Mouse (Mus musculus): Measurements from ENCODE around the gene Cacng1. TPM values are rescaled to one million over a fixed set of nuclear protein-coding genes. Genes with fewer than 3 reads are reported as not detected.

Cacng1 gene
- polyA plus RNA-seq, 1 experiment from 2014 or later, result 1.8 TPM

DNA sequence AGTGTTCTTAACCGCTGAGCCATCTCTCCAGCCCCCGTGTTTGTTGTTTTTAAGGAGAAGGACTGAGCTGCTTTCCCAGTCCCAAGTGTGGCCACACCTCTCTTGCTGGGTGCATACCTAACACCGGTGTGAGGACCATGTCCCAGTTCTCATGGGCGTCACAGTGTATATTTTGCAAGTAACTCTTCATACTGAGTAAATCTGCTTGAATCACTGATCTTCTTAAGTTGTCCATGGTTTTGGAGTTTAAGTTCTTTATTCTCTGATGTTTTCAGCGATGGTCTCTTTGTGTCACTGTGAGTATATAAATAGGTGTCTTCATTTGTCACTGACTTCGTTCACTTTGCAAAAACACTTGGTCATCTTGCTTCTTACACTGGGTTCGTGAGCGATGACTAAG is 41.7 kb downstream of the Cacng1 start:
- Histone ChIP-seq H3K27me3 (ENCODE audit: control insufficient read depth, insufficient read depth, low read length) (no peaks in the 10 kb centered on the region), H3K9ac (ENCODE audit: low read length) (no peak overlapping the region), H3K4me1 (ENCODE audit: control insufficient read depth, insufficient read depth, low read length) (no peaks in the 10 kb centered on the region; the same call in 1 of the 2 replicates), H3K9me3 (ENCODE audit: control insufficient read depth, low read length) (no peaks in the 10 kb centered on the region), H3K4me3 (ENCODE audit: low read depth, low read length) (no peak overlapping the region), H3K27ac (ENCODE audit: low read depth, low read length) (no peak overlapping the region), H3K36me3 (ENCODE audit: control insufficient read depth, insufficient read depth, low read length) (peaks cover 13% of the 10 kb centered on the region), H3K4me2 (ENCODE audit: low read depth) (no peak overlapping the region)
- 91% methylated on average over 8 of the region's 8 CpGs for WGBS
- no peak for ATAC-seq (ENCODE audit: insufficient read depth, low FRiP score, low TSS enrichment)
- DNase-seq (ENCODE audit: low spot score), result no peak

DNA sequence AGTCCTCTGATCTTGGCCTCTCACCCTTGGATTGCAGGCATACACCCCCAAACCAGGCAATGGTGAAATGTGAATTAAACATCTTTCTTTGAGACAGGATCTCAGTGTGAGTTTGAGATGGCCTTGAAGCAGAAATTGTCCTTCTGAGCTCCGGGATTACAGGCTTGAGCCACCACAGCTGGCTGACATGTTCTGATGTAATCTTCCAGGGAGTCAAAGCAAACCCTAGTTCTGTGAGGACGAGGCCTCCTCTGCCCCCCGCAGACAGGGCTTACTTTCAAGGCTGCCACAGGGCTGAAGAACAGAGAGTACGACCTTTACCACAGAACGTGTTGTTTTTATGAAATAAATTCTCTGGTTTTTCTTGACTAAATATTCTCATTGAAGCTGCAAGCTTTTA is 42.3 kb downstream of the Cacng1 start:
- Histone ChIP-seq H3K4me1 (ENCODE audit: control insufficient read depth, insufficient read depth, low read length) (no peaks in the 10 kb centered on the region; the same call in 1 of the 2 replicates), H3K4me3 (ENCODE audit: low read depth, low read length) (no peak overlapping the region), H3K36me3 (ENCODE audit: control insufficient read depth, insufficient read depth, low read length) (peaks cover 13% of the 10 kb centered on the region), H3K27me3 (ENCODE audit: control insufficient read depth, insufficient read depth, low read length) (no peaks in the 10 kb centered on the region), H3K27ac (ENCODE audit: low read depth, low read length) (no peak overlapping the region), H3K9ac (ENCODE audit: low read length) (no peak overlapping the region), H3K9me3 (ENCODE audit: control insufficient read depth, low read length) (no peaks in the 10 kb centered on the region), H3K4me2 (ENCODE audit: low read depth) (no peak overlapping the region)
- DNase-seq (ENCODE audit: low spot score), result no peak
- WGBS, result 87% methylated on average over 5 of the region's 5 CpGs
- no peak for ATAC-seq (ENCODE audit: insufficient read depth, low FRiP score, low TSS enrichment)

DNA sequence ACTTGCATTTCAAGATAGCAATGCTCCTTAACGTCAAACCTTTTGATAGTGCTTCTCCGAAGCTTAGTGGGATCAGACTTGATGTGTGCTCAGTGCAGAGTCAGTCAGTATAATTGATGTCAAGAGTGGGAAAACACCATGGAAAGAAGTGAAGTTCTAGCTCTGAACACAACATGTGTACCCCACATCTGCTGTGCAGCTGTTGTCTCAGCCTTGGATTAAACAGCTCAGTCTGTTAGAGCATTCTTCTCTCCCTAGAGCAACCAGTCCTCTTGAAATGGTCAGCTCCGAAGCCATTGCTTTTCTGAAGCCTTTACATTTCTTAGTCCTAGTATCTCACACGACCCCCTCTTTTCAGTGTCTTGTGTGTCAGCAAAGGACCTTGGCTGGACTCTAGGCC is 47.3 kb downstream of the Cacng1 start:
- H3K4me3 ChIP-seq (ENCODE audit: low read depth, low read length), result no peak overlapping the region
- ATAC-seq (ENCODE audit: insufficient read depth, low FRiP score, low TSS enrichment) (no peak), DNase-seq (ENCODE audit: low spot score) (no peak)
- H3K9me3 ChIP-seq (ENCODE audit: control insufficient read depth, low read length), result no peaks in the 10 kb centered on the region
- no peaks in the 10 kb centered on the region for H3K27me3 ChIP-seq (ENCODE audit: control insufficient read depth, insufficient read depth, low read length)
- no peak overlapping the region for H3K9ac ChIP-seq (ENCODE audit: low read length)
- H3K4me2 ChIP-seq (ENCODE audit: low read depth), result no peak overlapping the region
- H3K4me1 ChIP-seq (ENCODE audit: control insufficient read depth, insufficient read depth, low read length), result no peaks in the 10 kb centered on the region
- H3K36me3 ChIP-seq (ENCODE audit: control insufficient read depth, insufficient read depth, low read length), result peaks cover 13% of the 10 kb centered on the region
- 80% methylated on average over 4 of the region's 4 CpGs for WGBS
- no peak overlapping the region for H3K27ac ChIP-seq (ENCODE audit: low read depth, low read length)

DNA sequence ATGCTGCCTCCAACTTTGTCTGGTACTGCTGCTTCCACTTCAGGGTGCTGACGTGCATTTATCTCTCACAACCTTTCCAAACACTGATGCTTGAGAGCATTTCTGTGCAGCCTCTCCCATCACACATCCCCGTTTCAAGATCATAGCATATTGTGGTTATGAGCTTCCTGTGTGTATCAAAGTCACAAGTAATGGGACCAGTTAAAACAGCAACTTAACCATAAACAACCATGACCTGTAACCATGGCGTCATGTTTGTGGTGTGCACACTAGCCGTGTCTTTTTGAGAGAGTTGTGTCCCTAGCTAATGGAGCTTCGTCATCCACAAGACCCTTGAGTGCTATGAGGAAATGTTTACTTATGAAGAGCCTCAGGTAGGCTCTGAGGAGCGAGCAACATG is 48.1 kb downstream of the Cacng1 start:
- Histone ChIP-seq H3K27me3 (ENCODE audit: control insufficient read depth, insufficient read depth, low read length) (no peaks in the 10 kb centered on the region), H3K9ac (ENCODE audit: low read length) (no peak overlapping the region), H3K4me1 (ENCODE audit: control insufficient read depth, insufficient read depth, low read length) (no peaks in the 10 kb centered on the region), H3K27ac (ENCODE audit: low read depth, low read length) (no peak overlapping the region), H3K4me2 (ENCODE audit: low read depth) (no peak overlapping the region), H3K9me3 (ENCODE audit: control insufficient read depth, low read length) (no peaks in the 10 kb centered on the region), H3K36me3 (ENCODE audit: control insufficient read depth, insufficient read depth, low read length) (peaks cover 13% of the 10 kb centered on the region), H3K4me3 (ENCODE audit: low read depth, low read length) (no peak overlapping the region)
- ATAC-seq (ENCODE audit: insufficient read depth, low FRiP score, low TSS enrichment) (no peak), DNase-seq (ENCODE audit: low spot score) (no peak)
- WGBS, result 90% methylated on average over 6 of the region's 6 CpGs

DNA sequence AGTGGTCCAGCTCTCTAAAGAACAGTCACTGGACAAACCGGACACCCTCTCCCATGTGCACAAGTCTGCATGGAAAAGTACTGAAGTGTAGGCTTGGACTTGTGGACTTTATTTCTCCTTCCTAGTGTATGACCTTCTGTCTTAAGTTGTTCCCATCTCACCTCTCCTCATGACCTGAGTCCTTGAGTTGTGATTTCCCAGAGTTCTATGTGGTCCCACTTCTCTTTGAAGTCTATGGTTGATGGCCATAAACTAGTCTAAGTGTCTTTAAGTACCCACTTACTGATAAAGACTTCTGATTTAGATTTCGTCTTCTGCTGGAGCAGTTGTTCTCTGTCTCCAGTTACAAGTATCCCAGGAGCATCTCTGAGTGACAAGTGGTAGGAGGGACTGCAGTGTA is 48.8 kb downstream of the Cacng1 start:
- Histone ChIP-seq H3K4me1 (ENCODE audit: control insufficient read depth, insufficient read depth, low read length) (no peaks in the 10 kb centered on the region), H3K27me3 (ENCODE audit: control insufficient read depth, insufficient read depth, low read length) (no peaks in the 10 kb centered on the region), H3K4me3 (ENCODE audit: low read depth, low read length) (no peak overlapping the region), H3K4me2 (ENCODE audit: low read depth) (no peak overlapping the region), H3K27ac (ENCODE audit: low read depth, low read length) (no peak overlapping the region), H3K9ac (ENCODE audit: low read length) (no peak overlapping the region), H3K36me3 (ENCODE audit: control insufficient read depth, insufficient read depth, low read length) (peaks cover 10% of the 10 kb centered on the region), H3K9me3 (ENCODE audit: control insufficient read depth, low read length) (no peaks in the 10 kb centered on the region)
- WGBS, result 79% methylated on average over 2 of the region's 2 CpGs
- no peak for ATAC-seq (ENCODE audit: insufficient read depth, low FRiP score, low TSS enrichment)
- no peak for DNase-seq (ENCODE audit: low spot score)

DNA sequence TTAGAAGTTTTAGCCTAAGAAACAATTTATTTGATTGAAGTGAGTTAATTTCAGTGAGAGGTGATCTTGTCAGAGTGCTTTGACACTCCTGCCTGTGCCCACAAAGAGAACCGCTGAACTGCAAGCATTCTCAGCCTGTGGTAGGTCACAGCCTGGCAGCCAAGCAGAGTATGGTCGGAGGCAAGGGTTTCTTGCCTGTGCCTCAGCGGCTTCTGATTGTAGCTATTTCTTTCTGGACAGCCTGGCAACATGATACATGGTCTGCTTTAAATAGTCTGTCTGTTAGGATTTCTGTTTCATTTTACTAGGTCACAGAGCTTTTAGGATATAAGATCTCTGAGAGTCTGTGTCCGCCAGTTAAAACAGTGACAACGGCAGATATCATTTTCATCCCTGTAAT is 53.7 kb downstream of the Cacng1 start:
- Histone ChIP-seq H3K4me2 (ENCODE audit: low read depth) (no peak overlapping the region), H3K27me3 (ENCODE audit: control insufficient read depth, insufficient read depth, low read length) (no peaks in the 10 kb centered on the region), H3K9me3 (ENCODE audit: control insufficient read depth, low read length) (no peaks in the 10 kb centered on the region), H3K4me1 (ENCODE audit: control insufficient read depth, insufficient read depth, low read length) (no peaks in the 10 kb centered on the region), H3K36me3 (ENCODE audit: control insufficient read depth, insufficient read depth, low read length) (peaks cover 6% of the 10 kb centered on the region), H3K9ac (ENCODE audit: low read length) (no peak overlapping the region), H3K27ac (ENCODE audit: low read depth, low read length) (no peak overlapping the region), H3K4me3 (ENCODE audit: low read depth, low read length) (no peak overlapping the region)
- no peak for DNase-seq (ENCODE audit: low spot score)
- no peak for ATAC-seq (ENCODE audit: insufficient read depth, low FRiP score, low TSS enrichment)
- 92% methylated on average over 5 of the region's 5 CpGs for WGBS

DNA sequence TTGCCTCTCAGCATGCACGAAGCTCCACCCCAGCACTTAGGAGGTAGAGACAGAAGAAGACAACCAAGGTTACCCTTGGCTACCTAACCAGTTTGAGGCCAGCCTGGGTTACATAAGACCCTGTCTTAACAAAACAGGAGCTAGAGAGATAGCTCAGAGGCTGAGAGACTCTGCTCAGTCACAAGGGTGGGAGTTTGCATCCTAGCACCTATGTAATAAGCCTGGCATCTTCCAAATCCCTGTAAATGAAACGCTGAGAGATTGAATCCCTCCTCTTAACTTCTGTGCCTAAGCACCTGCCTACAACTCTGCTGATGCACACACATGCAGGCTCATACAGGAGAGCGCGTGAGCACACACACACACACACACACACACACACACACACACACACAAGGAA is 55.9 kb downstream of the Cacng1 start:
- H3K27ac ChIP-seq (ENCODE audit: low read depth, low read length), result no peak overlapping the region

DNA sequence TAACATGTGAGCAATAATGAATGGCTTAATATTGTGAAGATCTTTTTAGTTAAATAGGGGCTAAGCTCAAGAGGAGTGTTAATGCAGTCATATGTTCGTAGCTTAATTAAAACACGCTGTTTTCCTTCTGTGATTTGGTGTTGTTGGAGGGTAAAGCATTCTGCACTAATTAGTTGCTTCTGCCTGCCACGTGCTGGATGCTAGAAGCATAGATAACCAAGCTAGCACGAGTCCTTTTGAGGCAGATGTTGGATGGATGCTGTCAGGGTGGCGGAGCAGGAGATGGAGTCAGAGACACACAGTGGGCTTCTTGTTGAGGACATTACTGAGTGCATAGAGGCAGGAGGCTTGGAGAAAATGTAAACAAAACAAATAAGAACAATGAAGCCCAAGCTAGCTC is 59.2 kb downstream of the Cacng1 start:
- Histone ChIP-seq H3K4me3 (ENCODE audit: low read depth, low read length) (no peak overlapping the region), H3K9me3 (ENCODE audit: control insufficient read depth, low read length) (no peaks in the 10 kb centered on the region), H3K4me2 (ENCODE audit: low read depth) (no peak overlapping the region), H3K27me3 (ENCODE audit: control insufficient read depth, insufficient read depth, low read length) (no peaks in the 10 kb centered on the region), H3K36me3 (ENCODE audit: control insufficient read depth, insufficient read depth, low read length) (peaks cover 9% of the 10 kb centered on the region), H3K4me1 (ENCODE audit: control insufficient read depth, insufficient read depth, low read length) (no peaks in the 10 kb centered on the region), H3K9ac (ENCODE audit: low read length) (no peak overlapping the region), H3K27ac (ENCODE audit: low read depth, low read length) (no peak overlapping the region)
- WGBS, result 89% methylated on average over 5 of the region's 5 CpGs
- DNase-seq (ENCODE audit: low spot score) (no peak), ATAC-seq (ENCODE audit: insufficient read depth, low FRiP score, low TSS enrichment) (no peak)

More for the DNA sequence above, 55.9 kb downstream of the Cacng1 start:
- Histone ChIP-seq H3K9ac (ENCODE audit: low read length) (no peak overlapping the region), H3K27me3 (ENCODE audit: control insufficient read depth, insufficient read depth, low read length) (no peaks in the 10 kb centered on the region), H3K4me1 (ENCODE audit: control insufficient read depth, insufficient read depth, low read length) (no peaks in the 10 kb centered on the region), H3K9me3 (ENCODE audit: control insufficient read depth, low read length) (no peaks in the 10 kb centered on the region), H3K4me2 (ENCODE audit: low read depth) (no peak overlapping the region), H3K4me3 (ENCODE audit: low read depth, low read length) (no peak overlapping the region), H3K36me3 (ENCODE audit: control insufficient read depth, insufficient read depth, low read length) (peaks cover 9% of the 10 kb centered on the region)
- WGBS, result 90% methylated on average over 4 of the region's 4 CpGs
- no peak for ATAC-seq (ENCODE audit: insufficient read depth, low FRiP score, low TSS enrichment)
- no peak for DNase-seq (ENCODE audit: low spot score)

DNA sequence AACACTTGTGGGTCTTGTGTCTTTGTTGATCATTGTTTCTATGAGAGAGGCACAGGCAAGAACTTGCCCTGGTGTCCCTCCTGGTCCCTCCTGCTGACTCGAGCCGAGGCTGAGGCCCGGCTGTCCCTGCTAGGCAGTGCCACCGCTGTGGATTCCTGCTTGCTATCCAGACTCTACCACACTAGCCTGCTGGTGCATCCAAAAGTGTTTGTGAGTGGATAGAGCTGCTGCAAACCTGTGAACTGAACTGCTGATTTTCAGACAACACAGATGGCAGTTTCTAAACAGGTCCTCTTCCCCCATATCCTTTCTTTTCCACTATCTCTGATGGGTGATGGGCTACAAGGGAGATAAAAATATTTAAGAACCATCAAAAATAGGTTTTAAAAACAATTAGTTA is 60.8 kb downstream of the Cacng1 start:
- 89% methylated on average over 4 of the region's 4 CpGs for WGBS
- no peaks in the 10 kb centered on the region for H3K4me1 ChIP-seq (ENCODE audit: control insufficient read depth, insufficient read depth, low read length)
- no peaks in the 10 kb centered on the region for H3K27me3 ChIP-seq (ENCODE audit: control insufficient read depth, insufficient read depth, low read length)
- DNase-seq (ENCODE audit: low spot score), result no peak
- no peak overlapping the region for H3K27ac ChIP-seq (ENCODE audit: low read depth, low read length)
- no peak overlapping the region for H3K9ac ChIP-seq (ENCODE audit: low read length)
- no peak overlapping the region for H3K4me3 ChIP-seq (ENCODE audit: low read depth, low read length)
- H3K4me2 ChIP-seq (ENCODE audit: low read depth), result no peak overlapping the region
- ATAC-seq (ENCODE audit: insufficient read depth, low FRiP score, low TSS enrichment), result no peak
- peaks cover 3% of the 10 kb centered on the region; the same call in 1 of the 2 replicates for H3K36me3 ChIP-seq (ENCODE audit: control insufficient read depth, insufficient read depth, low read length)
- H3K9me3 ChIP-seq (ENCODE audit: control insufficient read depth, low read length), result no peaks in the 10 kb centered on the region
